Mouse (Mus musculus) thymus, adult 2 months (tissue): ENCODE measurements at regions not wholly inside any gene's neighbourhood (a gene's known extent, or its start where the extent isn't known, plus 50 kb on each side); places are given as distances from the start of the nearest gene placed in this dataset.

ENCODE experiments used
- CTCF ChIP-seq: fragments of 200-500 bp; IDR thresholded peaks from 2 replicates; pipeline ENCODE4 v1.5.1; 2012; ENCODE audit warnings: mild to moderate bottlenecking, control low read depth, low read length, moderate library complexity, borderline replicate concordance; ENCODE audit not compliant: control insufficient read depth, poor library complexity, insufficient read depth; ENCODE audit errors: extremely low read depth
- POLR2A ChIP-seq: fragments of 200-500 bp; IDR thresholded peaks from 2 replicates; pipeline ENCODE4 v1.6.1; 2012; ENCODE audit warnings: mild to moderate bottlenecking, low read length, control low read depth, moderate library complexity; ENCODE audit not compliant: control insufficient read depth, poor library complexity, insufficient read depth; ENCODE audit errors: extremely low read depth

GRCm38 (mm10) chr12:112328809-112329575 lies 160.3 kb upstream of the A530016L24Rik start:
- no peak for TF ChIP-seq CTCF
- no peak for TF ChIP-seq POLR2A
